Mouse (Mus musculus) myocyte (in vitro differentiated cells): ENCODE results near the gene Prkab1.

Source experiments
- CEBPB ChIP-seq: IDR thresholded peaks from 2 replicates; pipeline ENCODE4 v1.6.1; 2011; ENCODE audit warnings: mild to moderate bottlenecking, moderate library complexity; ENCODE audit not compliant: poor library complexity, insufficient read depth, severe bottlenecking
- E2F4 ChIP-seq: IDR thresholded peaks from one replicate; pipeline ENCODE4 v1.6.1; 2011; ENCODE audit warnings: mild to moderate bottlenecking, control low read depth, moderate library complexity; ENCODE audit not compliant: insufficient read depth
- MAX ChIP-seq: IDR thresholded peaks from one replicate; pipeline ENCODE4 v1.6.1; 2011; ENCODE audit warnings: low read depth, mild to moderate bottlenecking, control low read depth
- MYOD1 ChIP-seq, 3 experiments: IDR thresholded peaks; one replicate each; pipeline ENCODE4 v1.6.1; 2011; ENCODE audit warnings: control low read depth in 2 of 3, low read depth in 2 of 3, mild to moderate bottlenecking in 2 of 3, moderate library complexity in 1 of 3; ENCODE audit not compliant: insufficient read length in 2 of 3, control insufficient read depth in 1 of 3
- MYOG ChIP-seq, 3 experiments: IDR thresholded peaks; one replicate each; pipeline ENCODE4 v1.6.1; 2011; ENCODE audit warnings: control low read depth in 2 of 3, low read depth in 2 of 3, mild to moderate bottlenecking in 2 of 3; ENCODE audit not compliant: insufficient read length in 2 of 3, control insufficient read depth in 1 of 3, insufficient read depth in 1 of 3
- POLR2A ChIP-seq: IDR thresholded peaks from one replicate; pipeline ENCODE4 v1.6.1; 2011; ENCODE audit warnings: low read depth, mild to moderate bottlenecking, control low read depth, moderate library complexity; ENCODE audit not compliant: insufficient read length
- POLR2AphosphoS2 ChIP-seq: IDR thresholded peaks from one replicate; pipeline ENCODE4 v1.6.1; 2011; ENCODE audit warnings: low read depth, control low read depth; ENCODE audit not compliant: insufficient read length
- SRF ChIP-seq: IDR thresholded peaks from one replicate; pipeline ENCODE4 v1.6.1; 2011; ENCODE audit warnings: low read depth; ENCODE audit not compliant: control insufficient read depth, insufficient read length
- TCF12 ChIP-seq: IDR thresholded peaks from one replicate; pipeline ENCODE4 v1.6.1; 2011; ENCODE audit warnings: mild to moderate bottlenecking, control low read depth; ENCODE audit not compliant: poor library complexity, insufficient read depth, severe bottlenecking
- USF1 ChIP-seq: IDR thresholded peaks from one replicate; pipeline ENCODE4 v1.6.1; 2011; ENCODE audit warnings: low read depth, mild to moderate bottlenecking, control low read depth, moderate library complexity

DNA sequence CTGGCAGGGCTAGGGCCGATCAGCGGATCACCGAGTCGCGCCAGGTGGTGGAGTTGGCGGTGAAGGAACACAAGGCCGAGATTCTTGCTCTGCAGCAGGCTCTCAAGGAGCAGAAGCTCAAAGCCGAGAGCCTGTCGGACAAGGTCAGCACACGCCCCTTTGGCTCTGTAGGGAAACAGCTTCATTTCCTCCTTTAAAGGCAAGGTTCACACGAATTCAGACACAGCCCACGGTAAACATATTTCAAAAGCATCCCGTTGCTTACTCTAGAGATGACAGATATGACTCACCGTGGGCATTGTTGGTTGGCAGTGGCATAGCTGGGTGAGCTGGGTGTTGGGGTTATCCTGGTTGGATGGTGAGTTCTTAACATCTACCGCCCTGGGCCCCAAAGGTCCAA lies 53.1 kb downstream of the Prkab1 start:
- TF ChIP-seq MAX (no peak), POLR2A (no peak), SRF (no peak), CEBPB (no peak), POLR2AphosphoS2 (no peak), USF1 (no peak), MYOG (IDR thresholded peaks at IDR 0.05; ENCODE audit: control insufficient read depth in 1 of 3, insufficient read depth in 1 of 3, insufficient read length in 2 of 3, low read depth in 2 of 3) (no peak), E2F4 (no peak), MYOD1 (IDR thresholded peaks at IDR 0.05; ENCODE audit: control insufficient read depth in 1 of 3, insufficient read length in 2 of 3, low read depth in 2 of 3) (no peak), TCF12 (no peak)
